Mouse (Mus musculus) thymus, postnatal 10 days (tissue): ENCODE data around the gene Svep1.

Experiments used
- DNase-seq, 2 experiments: peaks; one replicate each; pipeline ENCODE4 v3.0.0; 2021; ENCODE audit warnings: low spot score in 2 of 2

Gene Svep1

GRCm38 (mm10) chr4:58084155-58084554 is 122.5 kb downstream of the Svep1 start:
- DNase-seq: no peak

- peak; percentile 53 to 85 for DNase-seq
Observed at GRCm38 (mm10) chr4:58082588-58082987, 124.1 kb downstream of the Svep1 start.

- peak in 1 of 2 experiments; percentile 51 for DNase-seq
Observed at GRCm38 (mm10) chr4:58079631-58080030, 127.0 kb downstream of the Svep1 start.

- DNase-seq: no peak
Observed at GRCm38 (mm10) chr4:58077950-58078349, 128.7 kb downstream of the Svep1 start.

- no peak for DNase-seq
Observed at GRCm38 (mm10) chr4:58077536-58077935, 129.1 kb downstream of the Svep1 start.

- no peak for DNase-seq
Observed at GRCm38 (mm10) chr4:58072888-58073287, 133.8 kb downstream of the Svep1 start.

- DNase-seq: no peak
Observed at GRCm38 (mm10) chr4:58068886-58069285, 137.8 kb downstream of the Svep1 start.

- DNase-seq: no peak
Observed at GRCm38 (mm10) chr4:58064721-58065120, 141.9 kb downstream of the Svep1 start.

GRCm38 (mm10) chr4:58062933-58063332 is 143.7 kb downstream of the Svep1 start:
- DNase-seq: no peak

GRCm38 (mm10) chr4:58055653-58056052 is 151.0 kb downstream of the Svep1 start:
- DNase-seq: no peak

- DNase-seq: no peak
Observed at GRCm38 (mm10) chr4:58054441-58054840, 152.2 kb downstream of the Svep1 start.

GRCm38 (mm10) chr4:58050746-58051145 is 155.9 kb downstream of the Svep1 start:
- no peak for DNase-seq

- DNase-seq: no peak
Observed at GRCm38 (mm10) chr4:58050276-58050675, 156.4 kb downstream of the Svep1 start.

- DNase-seq: no peak
Observed at GRCm38 (mm10) chr4:58044833-58045232, 161.8 kb downstream of the Svep1 start.

- DNase-seq: no peak
Observed at GRCm38 (mm10) chr4:58044356-58044755, 162.3 kb downstream of the Svep1 start.

- DNase-seq: no peak
Observed at GRCm38 (mm10) chr4:58040093-58040492, 166.6 kb downstream of the Svep1 start.

- DNase-seq: no peak
Observed at GRCm38 (mm10) chr4:58037096-58037705, 169.5 kb downstream of the Svep1 start.

GRCm38 (mm10) chr4:58034663-58035062 is 172.0 kb downstream of the Svep1 start:
- DNase-seq: no peak

- DNase-seq: no peak
Observed at GRCm38 (mm10) chr4:58032714-58033113, 173.9 kb downstream of the Svep1 start.

GRCm38 (mm10) chr4:58009024-58009423 is 197.6 kb downstream of the Svep1 start, which contains the start of gene Txndc8:
TSS of gene Txndc8 (minus strand) at chr4:58009124.
- no peak for DNase-seq

GRCm38 (mm10) chr4:58003501-58003900 is 203.2 kb downstream of the Svep1 start:
- DNase-seq: no peak
